Mouse (Mus musculus): Measurements from ENCODE around the gene Frmd4a. TPM values are rescaled to one million over a fixed set of nuclear protein-coding genes. Genes with fewer than 3 reads are reported as not detected.

The Frmd4a gene
- polyA plus RNA-seq, 1 experiment from 2014 or later, result 17.7 TPM

- peak; percentile 43 for ATAC-seq (ENCODE audit: insufficient number of reproducible peaks, insufficient read depth, low FRiP score, low read depth)
- whole genome bisulfite sequencing, result 19% methylated on average over 10 of the region's 10 CpGs
These were observed 215.3 kb downstream of the Frmd4a start for GRCm38 (mm10) chr2:4232761-4233322.

GRCm38 (mm10) chr2:4237686-4238085 is 220.2 kb downstream of the Frmd4a start:
- WGBS, result 86% methylated on average over 5 of the region's 5 CpGs
- Histone ChIP-seq H3K4me3 (ENCODE audit: control insufficient read depth in 1 of 2, insufficient read depth in 1 of 2, low read depth in 1 of 2, low read length in 2 of 2) (no peak overlapping the region), H3K27me3 (ENCODE audit: control insufficient read depth, insufficient read depth, low read length) (no peaks in the 10 kb centered on the region), H3K4me1 (ENCODE audit: control insufficient read depth in 2 of 2, insufficient read depth in 2 of 2, low read length in 2 of 2) (peaks cover 5% of the 10 kb centered on the region in 2 experiments), H3K36me3 (ENCODE audit: control insufficient read depth, insufficient read depth, low read length) (no peaks in the 10 kb centered on the region), H3K9me3 (ENCODE audit: control insufficient read depth, low read length) (no peaks in the 10 kb centered on the region), H3K9ac (ENCODE audit: low read length) (no peak overlapping the region), H3K27ac (replicated peaks in 1 of 2; ENCODE audit: control insufficient read depth in 1 of 2, insufficient read depth in 1 of 2, low read depth in 2 of 2, low read length in 2 of 2) (no peak overlapping the region), H3K4me2 (ENCODE audit: low read length) (no peak overlapping the region)
- ATAC-seq (ENCODE audit: insufficient number of reproducible peaks, insufficient read depth, low FRiP score, low read depth), result no peak

More at GRCm38 (mm10) chr2:4232761-4233322, 215.3 kb downstream of the Frmd4a start:
- H3K36me3 ChIP-seq (ENCODE audit: control insufficient read depth, insufficient read depth, low read length), result no peaks in the 10 kb centered on the region
- H3K4me2 ChIP-seq (ENCODE audit: low read length), result peak overlapping the region; percentile 52
- H3K9me3 ChIP-seq (ENCODE audit: control insufficient read depth, low read length), result no peaks in the 10 kb centered on the region
- H3K4me1 ChIP-seq (ENCODE audit: control insufficient read depth in 2 of 2, insufficient read depth in 2 of 2, low read length in 2 of 2), result peaks cover 18 to 21% of the 10 kb centered on the region in 2 experiments
- peak overlapping the region; percentile 51 to 57; a peak in 3 of 4 replicates for H3K27ac ChIP-seq (replicated peaks in 1 of 2; ENCODE audit: control insufficient read depth in 1 of 2, insufficient read depth in 1 of 2, low read depth in 2 of 2, low read length in 2 of 2)
- H3K9ac ChIP-seq (ENCODE audit: low read length), result peak overlapping the region; percentile 1; the same call in 1 of the 2 replicates
- H3K27me3 ChIP-seq (ENCODE audit: control insufficient read depth, insufficient read depth, low read length), result no peaks in the 10 kb centered on the region
- H3K4me3 ChIP-seq (ENCODE audit: control insufficient read depth in 1 of 2, insufficient read depth in 1 of 2, low read depth in 1 of 2, low read length in 2 of 2), result peak overlapping the region in 1 of 2 experiments; percentile 10; a peak in 1 of 4 replicates

- 36% methylated on average over 6 of the region's 6 CpGs for WGBS
- Histone ChIP-seq H3K27me3 (ENCODE audit: control insufficient read depth, insufficient read depth, low read length) (no peaks in the 10 kb centered on the region), H3K4me3 (ENCODE audit: control insufficient read depth in 1 of 2, insufficient read depth in 1 of 2, low read depth in 1 of 2, low read length in 2 of 2) (no peak overlapping the region), H3K9ac (ENCODE audit: low read length) (no peak overlapping the region), H3K36me3 (ENCODE audit: control insufficient read depth, insufficient read depth, low read length) (no peaks in the 10 kb centered on the region), H3K9me3 (ENCODE audit: control insufficient read depth, low read length) (no peaks in the 10 kb centered on the region), H3K4me2 (ENCODE audit: low read length) (no peak overlapping the region), H3K27ac (replicated peaks in 1 of 2; ENCODE audit: control insufficient read depth in 1 of 2, insufficient read depth in 1 of 2, low read depth in 2 of 2, low read length in 2 of 2) (no peak overlapping the region), H3K4me1 (ENCODE audit: control insufficient read depth in 2 of 2, insufficient read depth in 2 of 2, low read length in 2 of 2) (peaks cover 11 to 27% of the 10 kb centered on the region in 2 experiments)
- ATAC-seq (ENCODE audit: insufficient number of reproducible peaks, insufficient read depth, low FRiP score, low read depth), result no peak
These were observed 232.2 kb downstream of the Frmd4a start for GRCm38 (mm10) chr2:4249723-4250122.

- Histone ChIP-seq H3K27me3 (ENCODE audit: control insufficient read depth, insufficient read depth, low read length) (no peaks in the 10 kb centered on the region), H3K4me2 (ENCODE audit: low read length) (peak overlapping the region; percentile 56), H3K4me1 (ENCODE audit: control insufficient read depth in 2 of 2, insufficient read depth in 2 of 2, low read length in 2 of 2) (peaks cover 11 to 27% of the 10 kb centered on the region in 2 experiments), H3K4me3 (ENCODE audit: control insufficient read depth in 1 of 2, insufficient read depth in 1 of 2, low read depth in 1 of 2, low read length in 2 of 2) (0 out of 4 replicates have a peak overlapping the region, but pooled peaks of 1 of the 2 experiments have one; percentile 12), H3K9me3 (ENCODE audit: control insufficient read depth, low read length) (no peaks in the 10 kb centered on the region), H3K27ac (replicated peaks in 1 of 2; ENCODE audit: control insufficient read depth in 1 of 2, insufficient read depth in 1 of 2, low read depth in 2 of 2, low read length in 2 of 2) (peak overlapping the region; percentile 94 to 96), H3K9ac (ENCODE audit: low read length) (peak overlapping the region; percentile 64), H3K36me3 (ENCODE audit: control insufficient read depth, insufficient read depth, low read length) (no peaks in the 10 kb centered on the region)
- WGBS, result 8% methylated on average over 9 of the region's 9 CpGs
- ATAC-seq (ENCODE audit: insufficient number of reproducible peaks, insufficient read depth, low FRiP score, low read depth), result peak; percentile 71
These were observed 235.2 kb downstream of the Frmd4a start for GRCm38 (mm10) chr2:4252541-4253291.

- Histone ChIP-seq H3K36me3 (ENCODE audit: control insufficient read depth, insufficient read depth, low read length) (no peaks in the 10 kb centered on the region), H3K27ac (replicated peaks in 1 of 2; ENCODE audit: control insufficient read depth in 1 of 2, insufficient read depth in 1 of 2, low read depth in 2 of 2, low read length in 2 of 2) (peak overlapping the region; percentile 94 to 96), H3K27me3 (ENCODE audit: control insufficient read depth, insufficient read depth, low read length) (no peaks in the 10 kb centered on the region), H3K4me2 (ENCODE audit: low read length) (peak overlapping the region; percentile 56), H3K4me1 (ENCODE audit: control insufficient read depth in 2 of 2, insufficient read depth in 2 of 2, low read length in 2 of 2) (peaks cover 11 to 27% of the 10 kb centered on the region in 2 experiments), H3K9me3 (ENCODE audit: control insufficient read depth, low read length) (no peaks in the 10 kb centered on the region), H3K4me3 (ENCODE audit: control insufficient read depth in 1 of 2, insufficient read depth in 1 of 2, low read depth in 1 of 2, low read length in 2 of 2) (peak overlapping the region in 1 of 2 experiments; percentile 12; a peak in 1 of 4 replicates), H3K9ac (ENCODE audit: low read length) (peak overlapping the region; percentile 64)
- ATAC-seq (ENCODE audit: insufficient number of reproducible peaks, insufficient read depth, low FRiP score, low read depth), result peak; percentile 80
- WGBS, result 8% methylated on average over 4 of the region's 4 CpGs
These were observed 235.8 kb downstream of the Frmd4a start for GRCm38 (mm10) chr2:4253348-4253747.

GRCm38 (mm10) chr2:4254083-4254482 is 236.6 kb downstream of the Frmd4a start:
- H3K9me3 ChIP-seq (ENCODE audit: control insufficient read depth, low read length), result no peaks in the 10 kb centered on the region
- H3K9ac ChIP-seq (ENCODE audit: low read length), result no peak overlapping the region
- 72% methylated on average over 5 of the region's 5 CpGs for WGBS
- no peaks in the 10 kb centered on the region for H3K27me3 ChIP-seq (ENCODE audit: control insufficient read depth, insufficient read depth, low read length)
- no peak for ATAC-seq (ENCODE audit: insufficient number of reproducible peaks, insufficient read depth, low FRiP score, low read depth)
- no peak overlapping the region for H3K4me2 ChIP-seq (ENCODE audit: low read length)
- H3K36me3 ChIP-seq (ENCODE audit: control insufficient read depth, insufficient read depth, low read length), result no peaks in the 10 kb centered on the region
- H3K4me3 ChIP-seq (ENCODE audit: control insufficient read depth in 1 of 2, insufficient read depth in 1 of 2, low read depth in 1 of 2, low read length in 2 of 2), result no peak overlapping the region
- H3K27ac ChIP-seq (replicated peaks in 1 of 2; ENCODE audit: control insufficient read depth in 1 of 2, insufficient read depth in 1 of 2, low read depth in 2 of 2, low read length in 2 of 2), result no peak overlapping the region; a peak in 1 of 4 replicates
- peaks cover 11 to 27% of the 10 kb centered on the region in 2 experiments for H3K4me1 ChIP-seq (ENCODE audit: control insufficient read depth in 2 of 2, insufficient read depth in 2 of 2, low read length in 2 of 2)

GRCm38 (mm10) chr2:4256242-4256641 is 238.7 kb downstream of the Frmd4a start:
- Histone ChIP-seq H3K4me1 (ENCODE audit: control insufficient read depth in 2 of 2, insufficient read depth in 2 of 2, low read length in 2 of 2) (peaks cover 15 to 30% of the 10 kb centered on the region in 2 experiments), H3K4me2 (ENCODE audit: low read length) (no peak overlapping the region), H3K27me3 (ENCODE audit: control insufficient read depth, insufficient read depth, low read length) (no peaks in the 10 kb centered on the region), H3K9ac (ENCODE audit: low read length) (no peak overlapping the region), H3K27ac (replicated peaks in 1 of 2; ENCODE audit: control insufficient read depth in 1 of 2, insufficient read depth in 1 of 2, low read depth in 2 of 2, low read length in 2 of 2) (no peak overlapping the region), H3K9me3 (ENCODE audit: control insufficient read depth, low read length) (no peaks in the 10 kb centered on the region), H3K4me3 (ENCODE audit: control insufficient read depth in 1 of 2, insufficient read depth in 1 of 2, low read depth in 1 of 2, low read length in 2 of 2) (no peak overlapping the region), H3K36me3 (ENCODE audit: control insufficient read depth, insufficient read depth, low read length) (no peaks in the 10 kb centered on the region)
- no peak for ATAC-seq (ENCODE audit: insufficient number of reproducible peaks, insufficient read depth, low FRiP score, low read depth)
- 90% methylated on average over 2 of the region's 2 CpGs for WGBS
